Mouse (Mus musculus) liver, adult 10 weeks (tissue): ENCODE data around the gene Cphx2. TPM values are rescaled to one million over a fixed set of nuclear protein-coding genes. Genes with fewer than 3 reads are reported as not detected.

ENCODE experiments used
- polyA plus RNA-seq: library from polyadenylated mRNA; stranded (reverse); fragments of 350-450 nt; fragmentation: Illumina TruSeq; extraction: RNeasy Lipid Tissue Mini Kit (QIAGEN cat#74804); gene quantifications from one replicate; pipeline ENCODE4 v1.2.3, GENCODE M21; 2014; ENCODE audit warnings: low read depth, low replicate concordance

The Cphx2 gene
- not detected for polyA plus RNA-seq

DNA sequence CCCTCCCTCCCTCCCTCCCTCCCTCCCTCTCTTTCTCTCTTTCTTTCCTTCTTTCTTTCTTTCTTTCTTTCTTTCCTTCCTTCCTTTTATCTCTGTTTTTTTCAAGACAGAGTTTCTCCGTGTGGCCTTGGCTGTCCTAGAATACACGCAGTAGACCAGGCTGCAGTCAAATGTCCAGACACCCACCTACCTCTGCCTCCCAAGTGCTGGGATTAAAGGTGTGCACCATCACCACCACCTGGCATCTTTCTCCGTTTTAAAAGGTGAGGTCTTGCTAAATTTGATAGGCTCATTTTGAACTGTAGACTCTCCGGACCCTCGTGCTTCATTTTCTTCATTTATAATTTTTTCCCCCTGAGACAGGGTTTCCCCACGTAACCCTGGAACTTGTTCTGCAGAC lies at the start of gene Cphx2:
Gene Cphx2, plus strand, starts transcription at position 301 of the 400 bp plus-strand sequence.

DNA sequence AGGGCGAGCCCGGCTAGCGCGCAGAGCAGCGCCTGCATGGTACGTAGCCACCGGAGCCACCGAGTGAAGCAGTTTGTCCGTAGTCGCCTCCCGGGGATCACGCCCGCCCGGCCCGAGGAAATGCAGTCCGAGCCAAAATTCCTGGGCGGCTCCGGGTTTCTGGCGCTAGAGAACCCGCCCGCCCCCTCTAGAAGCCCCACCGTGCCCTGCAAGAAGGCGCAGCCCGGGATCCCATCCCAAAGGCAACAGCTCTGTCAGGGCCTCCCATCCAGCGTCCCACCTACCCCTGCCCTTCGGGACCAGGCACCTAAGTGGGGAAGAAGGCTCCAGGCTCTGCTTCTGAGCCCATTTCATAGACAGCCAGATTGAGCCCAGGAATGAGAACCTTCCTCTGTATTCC lies 38.7 kb upstream of the Cphx2 start, which contains the start of gene Gm9780:
Gene Gm9780, minus strand, starts transcription at position 101 of the 400 bp plus-strand sequence.

DNA sequence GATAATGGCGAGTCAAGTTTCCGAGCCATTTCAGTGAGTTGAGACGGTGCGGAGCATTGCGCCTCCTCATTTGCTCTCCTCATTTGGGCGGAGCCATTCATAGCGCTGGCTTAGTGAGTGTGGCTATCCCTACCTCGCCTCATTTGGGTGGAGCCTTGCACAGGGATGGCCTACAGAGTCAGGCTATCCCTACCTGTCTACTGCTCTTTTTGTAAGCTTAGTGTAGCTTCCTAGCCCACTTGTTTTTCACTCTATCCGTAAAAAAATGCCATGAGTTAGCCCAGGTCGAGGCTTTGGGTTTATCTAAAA lies 14.0 kb upstream of the Cphx2 start, which contains the start of gene Tmem254c:
Gene Tmem254c, minus strand, starts transcription at position 31 of the 309 bp plus-strand sequence.

DNA sequence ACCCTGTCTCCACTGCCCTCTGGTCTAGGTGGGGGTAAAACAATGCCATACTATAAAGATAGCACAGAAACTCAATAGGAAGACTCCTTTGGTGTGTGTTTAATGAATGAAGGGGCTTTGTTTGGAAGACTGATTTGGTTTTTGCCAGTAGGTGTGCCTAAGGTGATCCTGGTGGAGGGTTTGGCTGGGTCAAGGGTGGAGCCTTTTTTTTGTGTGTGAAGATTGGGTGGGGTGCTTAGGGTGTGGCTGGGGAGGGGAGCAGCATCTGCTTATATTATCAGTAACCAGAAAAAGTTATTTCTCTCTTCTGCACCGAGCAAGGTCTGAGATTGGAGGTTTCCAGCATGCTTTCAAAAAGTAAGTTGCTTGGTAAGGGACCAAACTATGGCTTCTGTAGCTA lies 681 bp downstream of the Cphx2 start, which contains the start of gene Cphx3:
Gene Cphx3, plus strand, starts transcription at position 301 of the 400 bp plus-strand sequence.

DNA sequence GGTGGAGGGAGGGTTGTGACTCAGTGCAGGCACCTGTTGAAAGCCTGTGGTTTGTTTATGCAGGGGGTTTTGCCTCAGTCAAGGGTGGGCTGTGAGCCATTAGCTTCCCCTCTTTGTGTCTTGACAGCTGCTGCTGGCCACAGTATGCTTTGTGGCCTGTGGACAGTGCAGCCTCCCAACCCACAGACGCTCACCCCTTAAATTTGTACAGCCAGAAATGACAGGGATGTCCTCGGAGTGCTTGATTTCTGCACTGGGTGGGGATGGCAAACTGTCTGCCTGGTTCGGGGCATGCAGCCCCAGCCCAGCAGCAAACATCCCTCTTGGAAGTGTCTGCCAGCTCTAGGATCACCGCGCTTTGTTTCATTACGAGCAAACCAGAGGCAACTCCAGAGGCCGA lies 36.8 kb downstream of the Cphx2 start, which contains the start of gene Duxbl2:
Gene Duxbl2, plus strand, starts transcription at position 200 of the 400 bp plus-strand sequence.

Other genes starting within 250 kb of the Cphx2 start
- 8.7 TPM for gene Anxa11, start 239.4 kb upstream of the Cphx2 start, polyA plus RNA-seq
- not detected for gene Plac9a, start 178.4 kb upstream of the Cphx2 start, polyA plus RNA-seq
- gene Tmem254a, start 153.8 kb upstream of the Cphx2 start, polyA plus RNA-seq: 23.7 TPM
- not detected for gene Cphx1, start 143.2 kb upstream of the Cphx2 start, polyA plus RNA-seq
- gene Duxbl1, start 102.9 kb upstream of the Cphx2 start, polyA plus RNA-seq: not detected
- gene Gm9780, start 38.8 kb upstream of the Cphx2 start, polyA plus RNA-seq: 1.6 TPM
- gene Tmem254c, start 14.2 kb upstream of the Cphx2 start, polyA plus RNA-seq: 5.3 TPM
- 3.5 TPM for gene Cphx3, start 781 bp downstream of the Cphx2 start, polyA plus RNA-seq
- gene Duxbl2, start 36.8 kb downstream of the Cphx2 start, polyA plus RNA-seq: not detected
- gene Plac9b, start 101.0 kb downstream of the Cphx2 start, polyA plus RNA-seq: not detected
- 181 TPM for gene Tmem254b, start 125.5 kb downstream of the Cphx2 start, polyA plus RNA-seq
- not detected for gene Duxbl3, start 176.4 kb downstream of the Cphx2 start, polyA plus RNA-seq